Mouse (Mus musculus) megakaryocyte, embryonic 14.5 days (primary cell): Measurements from ENCODE around the gene Ap1g2.

Source experiments
- FLI1 ChIP-seq: IDR thresholded peaks from 2 replicates; pipeline ENCODE4 v1.6.1; 2012; ENCODE audit warnings: low read length, inconsistent platforms, mixed read lengths
- GATA1 ChIP-seq: IDR thresholded peaks from 3 replicates; pipeline ENCODE4 v1.6.1; 2012; ENCODE audit warnings: mixed read lengths, low read length, inconsistent platforms, borderline replicate concordance

GRCm38 (mm10) chr14:55053050-55053449, 53.3 kb downstream of the Ap1g2 start:
- no peak for TF ChIP-seq GATA1
- TF ChIP-seq FLI1: no peak
